Mouse (Mus musculus) CD4-positive naive resting alpha-beta T cell, adult 76 days (primary cell): Measurements from ENCODE around the gene Trappc12. TPM values are rescaled to one million over a fixed set of nuclear protein-coding genes. Genes with fewer than 3 reads are reported as not detected.

Source experiments
- total RNA-seq: library from RNA; stranded (reverse); gene quantifications from one replicate; pipeline ENCODE4 v1.2.4, GENCODE M21; 2023

Gene Trappc12
- total RNA-seq = 67.2 TPM

DNA sequence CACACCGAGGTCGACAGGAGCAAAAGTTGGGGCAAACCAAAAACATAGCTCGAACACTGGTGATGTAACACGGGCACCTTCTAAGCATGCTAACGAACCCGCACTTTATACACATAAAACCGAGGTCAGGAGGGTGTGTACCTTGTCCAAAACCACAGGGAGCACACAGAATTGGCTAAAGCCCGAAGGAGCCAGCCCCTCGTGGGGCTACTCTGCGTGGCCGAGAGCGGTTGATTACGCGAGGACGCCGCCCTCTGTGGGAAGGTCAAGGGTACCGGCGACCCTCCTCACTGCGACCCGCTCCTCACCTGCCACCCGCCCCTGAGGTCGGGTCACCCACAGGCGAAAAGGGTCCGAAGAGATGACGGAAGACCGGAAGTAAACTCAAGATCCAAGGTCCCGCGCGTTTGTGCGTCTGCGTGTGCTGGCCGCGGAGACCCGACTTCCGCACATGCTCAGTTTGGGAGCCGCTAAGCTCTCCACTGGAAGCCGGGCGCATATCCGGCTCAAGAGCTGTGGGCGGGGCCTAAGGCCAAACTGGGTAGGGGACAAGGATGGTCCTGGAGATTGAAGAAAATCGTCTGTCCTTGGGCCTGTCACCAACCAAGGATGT, at the start of gene Trappc12:
Trappc12 (minus strand) TSS at position 452 of the 613 bp plus-strand sequence.

DNA sequence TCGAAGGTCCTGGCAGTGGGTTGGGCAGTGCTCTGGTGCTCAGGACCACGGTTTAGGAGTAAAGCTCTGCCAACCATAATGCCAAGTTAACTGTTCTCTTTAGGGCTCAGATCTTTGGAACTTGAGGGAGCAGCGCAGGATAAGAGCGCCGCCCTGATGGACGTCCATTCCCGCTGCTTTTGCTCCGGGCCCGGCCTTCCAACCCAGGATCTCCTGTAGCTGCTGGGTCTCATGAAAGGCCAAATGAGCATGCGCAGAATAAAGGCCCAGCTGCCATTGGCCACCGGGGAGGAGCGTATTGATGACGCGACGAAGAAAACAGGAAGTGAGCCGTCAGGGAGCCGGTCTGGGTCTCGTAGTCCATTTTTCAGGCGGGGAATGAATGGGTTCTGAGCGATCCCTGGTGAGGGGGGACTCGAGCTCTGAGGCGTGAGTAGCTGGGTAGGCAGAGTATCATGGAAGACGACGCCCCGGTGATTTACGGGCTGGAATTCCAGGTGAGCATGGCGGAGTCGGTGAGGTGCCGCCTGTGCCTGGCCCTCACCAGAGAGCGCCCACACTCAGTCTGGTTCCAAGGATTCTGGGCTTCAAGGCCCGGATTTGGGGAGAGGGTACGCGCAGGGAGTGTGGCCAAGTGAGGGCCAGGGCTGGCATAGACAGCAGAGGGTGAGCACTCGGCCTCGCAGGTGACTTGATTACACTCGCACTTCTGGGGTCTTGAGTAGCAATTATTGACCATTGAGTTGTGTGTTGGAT, 1.4 kb upstream of the Trappc12 start, which contains the start of gene Eipr1:
Eipr1 (plus strand) TSS at position 296 of the 756 bp plus-strand sequence.

DNA sequence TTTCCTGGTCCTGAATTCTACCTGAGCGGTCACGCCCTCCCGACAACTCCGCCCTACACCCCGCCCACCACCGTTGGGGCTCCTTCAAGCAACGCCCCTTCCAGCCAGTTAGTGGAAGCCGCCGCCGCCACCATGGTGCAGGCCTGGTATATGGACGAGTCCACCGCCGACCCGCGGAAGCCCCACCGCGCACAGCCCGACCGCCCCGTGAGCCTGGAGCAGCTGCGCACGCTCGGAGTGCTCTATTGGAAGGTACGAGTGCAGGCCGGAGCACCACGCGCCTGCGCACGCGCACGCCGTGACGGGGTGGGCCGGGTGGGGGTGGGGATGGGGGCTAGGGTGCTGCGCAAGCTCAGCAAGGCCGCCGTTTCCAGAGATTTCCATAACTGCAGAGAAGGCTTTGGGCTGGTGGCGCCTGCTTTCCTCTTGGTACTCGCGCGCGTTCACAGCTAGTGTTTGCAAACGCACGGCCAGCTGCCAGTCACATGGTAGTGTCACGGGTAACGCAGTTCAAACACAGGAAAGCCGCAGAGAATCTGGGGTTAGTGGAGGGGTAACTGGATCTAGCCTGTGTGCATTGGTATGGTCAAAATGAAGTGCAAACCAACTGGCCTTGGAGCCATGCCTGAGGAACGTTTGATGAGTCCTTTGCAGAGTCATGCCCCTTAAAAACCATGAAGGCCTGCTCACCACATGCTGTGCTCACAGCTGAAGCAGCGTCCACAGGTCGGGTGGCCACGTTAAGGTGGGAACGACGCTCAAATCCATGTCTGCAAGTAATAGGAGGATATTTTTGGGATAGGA, 74.9 kb downstream of the Trappc12 start, which contains the start of gene Adi1:
Adi1 (plus strand) TSS at position 111 of the 804 bp plus-strand sequence.

DNA sequence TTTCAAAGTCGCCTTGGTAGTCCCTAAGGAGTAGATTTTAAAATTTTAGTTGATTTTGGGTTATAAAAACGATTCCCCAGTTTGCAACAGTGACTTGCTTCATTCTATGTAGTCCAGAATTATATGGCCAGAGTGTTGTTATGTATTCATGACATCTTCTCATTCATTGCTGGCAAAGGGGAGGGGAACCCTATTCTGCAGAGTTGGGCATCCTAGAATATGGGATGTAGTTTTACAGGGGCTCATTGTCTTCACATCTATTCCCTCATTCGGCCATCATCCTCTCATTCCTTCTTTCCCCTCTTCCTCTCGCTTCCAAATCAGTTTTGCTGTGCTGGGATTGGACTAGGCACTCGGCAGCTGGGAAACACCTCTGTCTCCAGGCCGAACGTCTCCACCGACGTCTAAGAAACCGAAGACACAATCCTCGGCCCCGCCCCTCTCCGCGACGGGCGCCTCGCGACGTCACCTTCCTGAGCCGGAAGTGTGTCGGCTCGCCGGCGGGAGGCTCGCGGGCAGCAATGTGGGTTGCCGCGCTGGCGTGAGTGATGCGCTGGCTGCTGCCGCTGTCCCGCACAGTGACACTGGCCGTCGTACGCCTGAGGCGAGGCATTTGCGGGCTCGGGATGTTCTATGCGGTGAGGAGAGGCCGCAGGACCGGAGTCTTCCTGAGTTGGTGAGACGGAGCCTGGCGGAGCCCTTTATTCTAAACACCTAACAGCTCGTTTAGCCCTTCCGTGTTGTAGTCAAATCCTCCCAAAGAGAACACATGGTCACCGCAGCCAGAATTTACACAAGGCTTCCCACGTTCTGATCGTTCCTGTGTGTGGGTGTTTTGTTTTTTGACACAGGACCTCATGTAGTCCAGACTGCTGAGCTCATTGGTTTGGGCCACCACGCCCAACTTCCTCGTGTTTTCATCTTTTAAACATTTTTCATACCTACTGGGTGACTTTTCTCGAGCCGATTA, 100.8 kb downstream of the Trappc12 start, which contains the start of gene Rnaseh1:
Rnaseh1 (plus strand) TSS at position 462 of the 970 bp plus-strand sequence.

Other genes starting within 250 kb of the Trappc12 start
- 0.67 TPM for gene Dcdc2c, start 198.1 kb downstream of the Trappc12 start, total RNA-seq
- not detected for gene Allc, start 167.9 kb downstream of the Trappc12 start, total RNA-seq
- gene Colec11, start 127.1 kb downstream of the Trappc12 start, total RNA-seq = not detected
- 1,308 TPM for gene Rps7, start 114.5 kb downstream of the Trappc12 start, total RNA-seq
- 22.0 TPM for gene Rnaseh1, start 100.9 kb downstream of the Trappc12 start, total RNA-seq
- 59.5 TPM for gene Adi1, start 75.2 kb downstream of the Trappc12 start, total RNA-seq
- gene Eipr1, start 1.3 kb upstream of the Trappc12 start, total RNA-seq = 46.1 TPM